Mouse (Mus musculus) G1E (cell line): ENCODE measurements around the gene Tmem237.

Source experiments
- CTCF ChIP-seq: IDR thresholded peaks from 2 replicates; pipeline ENCODE4 v1.5.1; 2012; ENCODE audit warnings: low read depth, low read length, inconsistent platforms, mixed read lengths
- GATA1 ChIP-seq: IDR thresholded peaks from 2 replicates; pipeline ENCODE4 v1.6.1; 2012; ENCODE audit warnings: borderline replicate concordance, low read length, inconsistent platforms, mixed read lengths
- POLR2AphosphoS5 ChIP-seq: IDR thresholded peaks from 2 replicates; pipeline ENCODE4 v1.6.1; 2012; ENCODE audit warnings: low read depth, low read length, inconsistent platforms; ENCODE audit not compliant: insufficient replicate concordance
- TAL1 ChIP-seq: conservative IDR thresholded peaks from 2 replicates; pipeline ENCODE4 v1.6.1; 2012; ENCODE audit warnings: low read depth, low read length, inconsistent platforms, mixed read lengths

DNA sequence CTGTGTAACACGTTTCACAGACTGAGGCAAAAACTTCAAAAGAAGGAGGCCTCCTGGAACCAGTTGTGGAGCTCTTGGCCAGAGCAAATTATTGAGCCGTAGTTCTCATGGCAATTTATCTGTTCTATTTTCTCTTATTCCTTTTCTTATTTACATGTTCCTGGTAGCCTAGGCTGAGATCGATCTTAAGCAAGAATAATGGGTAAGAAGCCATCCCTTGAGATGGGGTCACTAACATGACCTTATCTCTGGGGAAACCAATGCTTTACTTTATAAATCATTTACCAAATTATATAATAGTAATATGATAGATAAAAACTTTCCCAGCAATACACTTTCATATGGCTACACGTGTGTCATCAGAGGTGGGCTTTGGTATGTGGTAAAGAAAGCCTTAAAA lies 32.1 kb upstream of the Tmem237 start:
- TF ChIP-seq CTCF, result no peak
- TF ChIP-seq POLR2AphosphoS5, result no peak
- no peak for TF ChIP-seq GATA1
- no peak for TF ChIP-seq TAL1
